Mouse (Mus musculus) forebrain, embryonic 11.5 days (tissue): ENCODE measurements around the gene Tyw1. TPM values are rescaled to one million over a fixed set of nuclear protein-coding genes. Genes with fewer than 3 reads are reported as not detected.

Experiments used
- ATAC-seq: fragments of 200-750 bp; cut with Nextera tagmentation; replicated peaks from 2 replicates; pipeline ENCODE4 v1.8.0; 2017; ENCODE audit warnings: moderate TSS enrichment; ENCODE audit not compliant: low FRiP score
- DNase-seq: peaks from one replicate; pipeline ENCODE4 v3.0.0-alpha.2; 2017; ENCODE audit warnings: low spot score
- H3K27ac ChIP-seq: fragments of 300-500 bp; sonication (generic); 2 replicates; pipeline ENCODE4 v1.5.1; 2014; ENCODE audit warnings: low read depth, low read length
- H3K27me3 ChIP-seq: fragments of 300-500 bp; sonication (generic); 2 replicates; pipeline ENCODE4 v1.6.1; 2014; ENCODE audit warnings: mild to moderate bottlenecking, low read length, mixed read lengths; ENCODE audit not compliant: control insufficient read depth, insufficient read depth
- H3K36me3 ChIP-seq: fragments of 300-500 bp; sonication (generic); 2 replicates; pipeline ENCODE4 v1.6.1; 2014; ENCODE audit warnings: mild to moderate bottlenecking, low read length, moderate library complexity, mixed read lengths; ENCODE audit not compliant: control insufficient read depth, insufficient read depth
- H3K4me1 ChIP-seq: fragments of 300-500 bp; sonication (generic); replicated peaks from 2 replicates; pipeline ENCODE4 v1.6.1; 2014; ENCODE audit warnings: low read length, mixed read lengths; ENCODE audit not compliant: control insufficient read depth, insufficient read depth
- H3K4me2 ChIP-seq: fragments of 300-500 bp; sonication (generic); 2 replicates; pipeline ENCODE4 v1.6.1; 2014; ENCODE audit warnings: low read depth, mild to moderate bottlenecking, low read length, moderate library complexity, mixed read lengths; ENCODE audit not compliant: severe bottlenecking
- H3K4me3 ChIP-seq: fragments of 300-500 bp; sonication (generic); 2 replicates; pipeline ENCODE4 v1.5.1; 2014; ENCODE audit warnings: low read depth, low read length
- H3K9ac ChIP-seq: fragments of 300-500 bp; sonication (generic); 2 replicates; pipeline ENCODE4 v1.6.1; 2014; ENCODE audit warnings: low read length
- H3K9me3 ChIP-seq: fragments of 300-500 bp; sonication (generic); 2 replicates; pipeline ENCODE4 v1.6.1; 2016; ENCODE audit warnings: low read length, mixed read lengths; ENCODE audit not compliant: control insufficient read depth
- whole genome bisulfite sequencing: fragments of 180-500 bp; shearing (Covaris S2); extraction: QIAGEN DNeasy Blood & Tissue Kit; methylation state at CpG from one replicate; pipeline ENCODE4 v1.1.7; 2014; 5-methylcytosine and 5-hydroxymethylcytosine counted together
- polyA plus RNA-seq: library from polyadenylated mRNA; unstranded; fragments of >200 nt; fragmentation: Nextera tagmentation; extraction: Ambion mirVana; gene quantifications from 2 replicates; pipeline ENCODE4 v1.2.1, GENCODE M21; 2014

Tyw1 gene
- polyA plus RNA-seq, 1 experiment from 2014 or later, result 26.2 TPM

GRCm38 (mm10) chr5:130355223-130355622 lies 99.8 kb downstream of the Tyw1 start:
- Histone ChIP-seq H3K4me2 (no peak overlapping the region), H3K9me3 (no peaks in the 10 kb centered on the region), H3K9ac (no peak overlapping the region), H3K27me3 (no peaks in the 10 kb centered on the region), H3K4me1 (no peaks in the 10 kb centered on the region), H3K4me3 (no peak overlapping the region), H3K36me3 (no peaks in the 10 kb centered on the region), H3K27ac (no peak overlapping the region)
- WGBS, result 68% methylated on average over 7 of the region's 7 CpGs
- ATAC-seq (no peak), DNase-seq (no peak)

- Histone ChIP-seq H3K36me3 (no peaks in the 10 kb centered on the region), H3K4me1 (no peaks in the 10 kb centered on the region), H3K9me3 (no peaks in the 10 kb centered on the region), H3K4me3 (no peak overlapping the region), H3K4me2 (no peak overlapping the region), H3K9ac (no peak overlapping the region), H3K27ac (no peak overlapping the region), H3K27me3 (no peaks in the 10 kb centered on the region)
- DNase-seq (no peak), ATAC-seq (no peak)
- WGBS, result 67% methylated on average over 4 of the region's 4 CpGs
These were observed 107.7 kb downstream of the Tyw1 start for GRCm38 (mm10) chr5:130363111-130363510.

GRCm38 (mm10) chr5:130363773-130364172 lies 108.4 kb downstream of the Tyw1 start:
- WGBS, result 40% methylated on average over 3 of the region's 3 CpGs
- Histone ChIP-seq H3K4me1 (no peaks in the 10 kb centered on the region), H3K4me3 (no peak overlapping the region), H3K27ac (no peak overlapping the region), H3K27me3 (no peaks in the 10 kb centered on the region), H3K36me3 (no peaks in the 10 kb centered on the region), H3K9me3 (no peaks in the 10 kb centered on the region), H3K9ac (no peak overlapping the region), H3K4me2 (no peak overlapping the region)
- no peak for ATAC-seq
- no peak for DNase-seq

- no peak for DNase-seq
- no peaks in the 10 kb centered on the region for H3K9me3 ChIP-seq
- H3K27ac ChIP-seq, result no peak overlapping the region
- WGBS, result 87% methylated on average over 6 of the region's 6 CpGs
- no peak overlapping the region for H3K4me2 ChIP-seq
- H3K4me1 ChIP-seq, result no peaks in the 10 kb centered on the region
- no peaks in the 10 kb centered on the region for H3K27me3 ChIP-seq
- no peak overlapping the region for H3K9ac ChIP-seq
- H3K4me3 ChIP-seq, result no peak overlapping the region
- H3K36me3 ChIP-seq, result no peaks in the 10 kb centered on the region
- no peak for ATAC-seq
These were observed 112.8 kb downstream of the Tyw1 start for GRCm38 (mm10) chr5:130368236-130368635.

GRCm38 (mm10) chr5:130369237-130369636 lies 113.8 kb downstream of the Tyw1 start, which contains the start of gene Caln1:
Gene Caln1 (plus strand): TSS chr5:130369455.
- ATAC-seq, result no peak
- 89% methylated on average over 11 of the region's 11 CpGs for WGBS
- Histone ChIP-seq H3K9ac (no peak within 1 kb of the TSS), H3K9me3 (no peaks in the 10 kb centered on the region), H3K4me2 (no peak within 1 kb of the TSS), H3K4me1 (no peaks in the 10 kb centered on the region), H3K36me3 (no peaks in the 10 kb centered on the region), H3K27me3 (no peaks in the 10 kb centered on the region), H3K27ac (no peak within 1 kb of the TSS), H3K4me3 (no peak within 1 kb of the TSS)
- DNase-seq, result no peak

GRCm38 (mm10) chr5:130375411-130375810 lies 120.0 kb downstream of the Tyw1 start:
- H3K27ac ChIP-seq, result no peak overlapping the region
- DNase-seq (no peak), ATAC-seq (no peak)
- no peaks in the 10 kb centered on the region for H3K27me3 ChIP-seq
- H3K9ac ChIP-seq, result no peak overlapping the region
- WGBS, result 86% methylated on average over 3 of the region's 3 CpGs
- no peak overlapping the region for H3K4me3 ChIP-seq
- no peaks in the 10 kb centered on the region for H3K9me3 ChIP-seq
- no peaks in the 10 kb centered on the region for H3K36me3 ChIP-seq
- no peaks in the 10 kb centered on the region for H3K4me1 ChIP-seq
- H3K4me2 ChIP-seq, result no peak overlapping the region

- Histone ChIP-seq H3K36me3 (no peaks in the 10 kb centered on the region), H3K27me3 (no peaks in the 10 kb centered on the region), H3K9me3 (no peaks in the 10 kb centered on the region), H3K4me1 (no peaks in the 10 kb centered on the region), H3K4me2 (peak within 1 kb of the TSS; percentile 27; the same call in 1 of the 2 replicates), H3K9ac (peak within 1 kb of the TSS; percentile 16; the same call in 1 of the 2 replicates), H3K27ac (no peak within 1 kb of the TSS), H3K4me3 (no peak within 1 kb of the TSS)
- 16% methylated on average over 13 of the region's 13 CpGs for WGBS
- ATAC-seq, result no peak
- no peak for DNase-seq
These were observed 128.9 kb downstream of the Tyw1 start, which contains the start of gene A330070K13Rik for GRCm38 (mm10) chr5:130384222-130384912. Gene A330070K13Rik (minus strand): TSS chr5:130384631.

- H3K9me3 ChIP-seq, result no peaks in the 10 kb centered on the region
- H3K27ac ChIP-seq, result no peak overlapping the region
- DNase-seq (no peak), ATAC-seq (no peak)
- H3K4me2 ChIP-seq, result no peak overlapping the region
- no peaks in the 10 kb centered on the region for H3K4me1 ChIP-seq
- 68% methylated on average over 7 of the region's 7 CpGs for WGBS
- no peak overlapping the region for H3K4me3 ChIP-seq
- no peaks in the 10 kb centered on the region for H3K36me3 ChIP-seq
- no peak overlapping the region for H3K9ac ChIP-seq
- H3K27me3 ChIP-seq, result no peaks in the 10 kb centered on the region
These were observed 131.0 kb downstream of the Tyw1 start for GRCm38 (mm10) chr5:130386418-130386817.
